Mouse (Mus musculus): ENCODE data around the gene Ranbp2.

GRCm38 (mm10) chr10:58497320-58498284, 50.9 kb downstream of the Ranbp2 start, which contains the start of gene Ccdc138:
- no peak for TF ChIP-seq CTCF (IDR thresholded peaks at IDR 0.05; ENCODE audit: low read depth, low read length)
- TF ChIP-seq POLR2A (IDR thresholded peaks at IDR 0.05; ENCODE audit: borderline replicate concordance, low read depth, low read length), result no peak

Measured in bone marrow macrophage, adult 2 months (primary cell).